In genomic region chr4:134869068-134869730, GRCm38 (mm10) we compare ENCODE assay signal across 10 mouse cellular contexts. TPM values are rescaled to one million over a fixed set of nuclear protein-coding genes. Genes with fewer than 3 reads are reported as not detected.
A peak's percentile ranks its signal among the peaks of the same experiment; 100 is the strongest.
DNase-seq lines count a peak whose midpoint lies in the region; ATAC-seq lines count a peak whose summit lies in the region.
"Had no signal": no experiment of that assay in that cellular context is flagged by ENCODE, and none has a peak within 500 bp of the region (broad histone marks: within the 10 kb centered on the region; RNA-seq: fewer than 3 reads in every experiment).

No protein-coding gene starts in this region.

- H3K36me3 ChIP-seq in heart, embryonic 13.5 days, result no peaks in the 10 kb centered on the region
- no peaks in the 10 kb centered on the region for H3K36me3 ChIP-seq in neural tube, embryonic 13.5 days
- H3K36me3 ChIP-seq in neural tube, embryonic 15.5 days, result no peaks in the 10 kb centered on the region

- peak overlapping the region; percentile 64 for H3K4me2 ChIP-seq in heart, embryonic 13.5 days
- 0 out of 2 replicates have a peak overlapping the region, but pooled peaks have one; percentile 18 for H3K4me2 ChIP-seq in neural tube, embryonic 13.5 days
- no peak overlapping the region for H3K4me2 ChIP-seq in neural tube, embryonic 15.5 days

- peak; percentile 48 for ATAC-seq in heart, embryonic 13.5 days (ENCODE audit: extremely low read depth, insufficient number of reproducible peaks, low FRiP score, low TSS enrichment)
- no peak for ATAC-seq in neural tube, embryonic 13.5 days (ENCODE audit: low read depth)
- ATAC-seq in neural tube, embryonic 15.5 days (ENCODE audit: low FRiP score), result no peak
- ATAC-seq in inflammation-experienced regulatory T-cells, adult 6 months, result no peak

- peak overlapping the region; percentile 57 for H3K27ac ChIP-seq in heart, embryonic 13.5 days (replicated peaks)
- H3K27ac ChIP-seq in neural tube, embryonic 13.5 days (replicated peaks), result no peak overlapping the region
- no peak overlapping the region for H3K27ac ChIP-seq in neural tube, embryonic 15.5 days (replicated peaks)

- H3K4me1 ChIP-seq in heart, embryonic 13.5 days, result peaks cover 25% of the 10 kb centered on the region
- peaks cover 4% of the 10 kb centered on the region; the same call in 1 of the 2 replicates for H3K4me1 ChIP-seq in neural tube, embryonic 13.5 days (replicated peaks)
- no peaks in the 10 kb centered on the region for H3K4me1 ChIP-seq in neural tube, embryonic 15.5 days

- peaks cover 39% of the 10 kb centered on the region for H3K27me3 ChIP-seq in heart, embryonic 13.5 days (replicated peaks)
- H3K27me3 ChIP-seq in neural tube, embryonic 13.5 days, result peaks cover 33% of the 10 kb centered on the region
- H3K27me3 ChIP-seq in neural tube, embryonic 15.5 days (replicated peaks), result peaks cover 33% of the 10 kb centered on the region

- DNase-seq in heart, postnatal 25 days (ENCODE audit: low spot score), result no peak
- peak; percentile 95 for DNase-seq in liver
- no peak for DNase-seq in layer of hippocampus, postnatal 36 days
- DNase-seq in cerebellum, adult 18-20 months, result no peak
- DNase-seq: adrenal gland, postnatal 25 days; kidney, postnatal 36 days had no signal

- H3K4me3 ChIP-seq in heart, embryonic 13.5 days, result peak overlapping the region; percentile 37
- no peak overlapping the region for H3K4me3 ChIP-seq in neural tube, embryonic 13.5 days
- no peak overlapping the region for H3K4me3 ChIP-seq in neural tube, embryonic 15.5 days (replicated peaks)

- 6% methylated on average over 16 of the region's 16 CpGs for WGBS in heart, embryonic 13.5 days
- 17% methylated on average over 16 of the region's 16 CpGs for WGBS in neural tube, embryonic 13.5 days
- WGBS in neural tube, embryonic 15.5 days, result 16% methylated on average over 16 of the region's 16 CpGs

- H3K9ac ChIP-seq in heart, embryonic 13.5 days, result peak overlapping the region; percentile 58
- no peak overlapping the region for H3K9ac ChIP-seq in neural tube, embryonic 13.5 days
- no peak overlapping the region for H3K9ac ChIP-seq in neural tube, embryonic 15.5 days (replicated peaks)

- intact Hi-C loops in heart, postnatal 25 days (cut with DNase I), result no loop called here

- no peaks in the 10 kb centered on the region for H3K9me3 ChIP-seq in heart, embryonic 13.5 days
- no peaks in the 10 kb centered on the region for H3K9me3 ChIP-seq in neural tube, embryonic 13.5 days
- no peaks in the 10 kb centered on the region for H3K9me3 ChIP-seq in neural tube, embryonic 15.5 days (replicated peaks)

RNA-seq across cellular contexts. Expression of gene Rhd, which starts 4.9 kb away (rescaled TPM):
- 13.0 and 19.3 TPM in 2 replicates for polyA plus RNA-seq in heart, embryonic 13.5 days (2015; fragmentation: Nextera tagmentation; extraction: Ambion mirVana)
- total RNA-seq in heart, postnatal 25 days (2021), result 1 to 10 TPM; 1.5 to 1.6 TPM
- polyA plus RNA-seq in neural tube, embryonic 13.5 days (2015; fragmentation: Nextera tagmentation; extraction: Ambion mirVana), result 1.5 and 2.0 TPM in 2 replicates
- 1.6 and 1.9 TPM in 2 replicates for polyA plus RNA-seq in neural tube, embryonic 15.5 days (2015; fragmentation: Nextera tagmentation; extraction: Ambion mirVana)
- not detected for total RNA-seq in layer of hippocampus, postnatal 36 days (2021)
- polyA plus RNA-seq in inflammation-experienced regulatory T-cells, adult 6 months (2017; shearing (Covaris generic)), result under 1 TPM in 2 of 3 experiments, not detected in 1; 0.31 to 0.36 TPM

RNA-seq across cellular contexts. Expression of gene Maco1, which starts 16.1 kb away (rescaled TPM):
- 25.0 and 25.7 TPM in 2 replicates for polyA plus RNA-seq in heart, embryonic 13.5 days (2015; fragmentation: Nextera tagmentation; extraction: Ambion mirVana)
- total RNA-seq in heart, postnatal 25 days (2021), result 10 to 100 TPM; 18.6 to 22.1 TPM
- 101 and 113 TPM in 2 replicates for polyA plus RNA-seq in neural tube, embryonic 13.5 days (2015; fragmentation: Nextera tagmentation; extraction: Ambion mirVana)
- 78.0 and 91.9 TPM in 2 replicates for polyA plus RNA-seq in neural tube, embryonic 15.5 days (2015; fragmentation: Nextera tagmentation; extraction: Ambion mirVana)
- 10 to 100 TPM; 43.2 to 44.8 TPM for total RNA-seq in layer of hippocampus, postnatal 36 days (2021)
- polyA plus RNA-seq in inflammation-experienced regulatory T-cells, adult 6 months (2017; shearing (Covaris generic)), result 1 to 10 TPM; 3.4 to 5.5 (median 5.4) TPM

RNA-seq across cellular contexts. Expression of gene Tmem50a, which starts 45.6 kb away (rescaled TPM):
- 132 and 149 TPM in 2 replicates for polyA plus RNA-seq in heart, embryonic 13.5 days (2015; fragmentation: Nextera tagmentation; extraction: Ambion mirVana)
- total RNA-seq in heart, postnatal 25 days (2021), result 10 to 100 TPM; 57.7 to 67.6 TPM
- 224 and 230 TPM in 2 replicates for polyA plus RNA-seq in neural tube, embryonic 13.5 days (2015; fragmentation: Nextera tagmentation; extraction: Ambion mirVana)
- 198 and 218 TPM in 2 replicates for polyA plus RNA-seq in neural tube, embryonic 15.5 days (2015; fragmentation: Nextera tagmentation; extraction: Ambion mirVana)
- 100 to 1,000 TPM; 103 to 115 TPM for total RNA-seq in layer of hippocampus, postnatal 36 days (2021)
- 100 to 1,000 TPM; 542 to 558 (median 542) TPM for polyA plus RNA-seq in inflammation-experienced regulatory T-cells, adult 6 months (2017; shearing (Covaris generic))

RNA-seq across cellular contexts. Expression of gene Rsrp1, which starts 54.2 kb away (rescaled TPM):
- 325 and 327 TPM in 2 replicates for polyA plus RNA-seq in heart, embryonic 13.5 days (2015; fragmentation: Nextera tagmentation; extraction: Ambion mirVana)
- 100 to 1,000 TPM; 153 to 208 TPM for total RNA-seq in heart, postnatal 25 days (2021)
- 485 and 516 TPM in 2 replicates for polyA plus RNA-seq in neural tube, embryonic 13.5 days (2015; fragmentation: Nextera tagmentation; extraction: Ambion mirVana)
- 460 and 502 TPM in 2 replicates for polyA plus RNA-seq in neural tube, embryonic 15.5 days (2015; fragmentation: Nextera tagmentation; extraction: Ambion mirVana)
- 100 to 1,000 TPM; 238 to 257 TPM for total RNA-seq in layer of hippocampus, postnatal 36 days (2021)
- 100 to 1,000 TPM; 184 to 307 (median 297) TPM for polyA plus RNA-seq in inflammation-experienced regulatory T-cells, adult 6 months (2017; shearing (Covaris generic))
